Mouse (Mus musculus) lung, postnatal 10 days (tissue): Measurements from ENCODE around the gene Ebf4.

ENCODE experiments used
- DNase-seq: peaks from one replicate; pipeline ENCODE4 v3.0.0; 2021

Ebf4 gene

DNA sequence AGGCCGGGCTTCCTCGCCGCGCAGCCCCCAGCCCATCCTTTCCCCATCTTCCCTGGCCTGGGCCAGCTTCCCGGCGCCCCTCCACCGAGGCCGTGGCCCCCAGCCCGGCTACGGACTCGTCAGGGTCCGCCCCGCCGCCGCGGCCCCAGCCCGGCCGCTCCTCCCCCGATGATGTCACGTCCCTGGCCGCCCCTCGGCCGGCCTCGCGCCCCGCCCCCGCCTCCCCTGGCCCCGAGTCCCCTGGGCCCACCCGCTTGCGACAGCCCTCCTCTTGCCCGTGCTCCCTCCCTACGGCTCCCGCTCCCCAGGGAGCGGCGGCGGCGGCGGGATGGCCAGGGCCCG lies at the start of gene Ebf4:
TSS of gene Ebf4 (plus strand) at position 234 of the 342 bp plus-strand sequence.
- peak; percentile 70 for DNase-seq

DNA sequence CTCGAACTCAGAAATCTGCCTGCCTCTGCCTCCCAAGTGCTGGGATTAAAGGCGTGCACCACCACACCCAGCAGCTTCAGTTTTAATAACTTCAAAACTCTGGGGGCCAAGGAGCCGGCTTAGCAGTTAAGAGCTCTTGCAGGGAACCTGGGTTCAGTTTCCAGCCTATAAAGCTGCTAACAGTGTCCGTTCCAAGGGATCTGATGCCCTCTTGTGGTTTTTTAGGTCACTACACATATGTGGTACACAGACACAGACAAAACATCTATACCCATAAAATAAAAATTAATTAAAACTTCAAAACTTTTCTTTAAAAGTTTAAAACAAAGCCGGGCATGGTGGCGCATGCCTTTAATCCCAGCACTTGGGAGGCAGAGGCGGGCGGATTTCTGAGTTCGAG lies 48.1 kb upstream of the Ebf4 start:
- peak; percentile 54 for DNase-seq

DNA sequence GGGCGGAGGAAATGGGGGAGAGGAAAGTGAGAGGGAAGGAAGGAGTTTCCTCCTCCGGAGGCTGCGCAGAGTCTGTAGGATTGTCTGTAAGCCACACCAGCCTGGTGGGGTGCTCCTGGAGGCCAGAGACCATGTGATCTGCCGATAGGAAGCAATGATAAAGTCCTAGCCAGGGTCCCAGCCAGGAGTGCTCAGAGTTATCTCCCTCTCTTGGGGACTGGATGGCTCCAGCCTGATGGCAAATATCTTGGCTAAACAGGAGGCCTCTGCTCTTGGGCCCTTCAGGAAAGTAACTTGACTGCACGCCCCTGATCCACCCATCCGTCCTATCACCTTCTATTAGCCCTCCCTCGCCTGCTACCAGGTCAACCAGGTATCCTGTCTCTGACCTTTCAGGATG lies 46.7 kb upstream of the Ebf4 start:
- no peak for DNase-seq

DNA sequence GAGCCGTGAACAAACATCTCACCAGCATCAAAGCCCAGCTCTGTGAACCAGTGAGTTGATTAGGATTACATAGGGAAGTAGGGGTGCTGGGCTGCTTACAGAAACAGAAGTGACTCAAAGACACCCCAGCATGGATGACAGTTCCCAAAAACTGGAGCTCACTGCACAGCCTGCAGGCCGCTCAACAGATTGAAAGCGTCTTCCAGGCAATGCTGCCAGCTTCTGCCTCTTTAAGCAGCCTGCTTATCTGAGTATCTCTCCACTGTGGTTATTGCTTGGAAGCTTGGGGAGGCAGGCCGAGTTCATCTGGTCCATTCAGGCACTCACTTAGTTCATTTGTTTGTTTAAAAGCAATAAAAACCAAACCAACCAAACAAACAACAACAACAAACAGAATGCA lies 38.2 kb upstream of the Ebf4 start:
- no peak for DNase-seq

DNA sequence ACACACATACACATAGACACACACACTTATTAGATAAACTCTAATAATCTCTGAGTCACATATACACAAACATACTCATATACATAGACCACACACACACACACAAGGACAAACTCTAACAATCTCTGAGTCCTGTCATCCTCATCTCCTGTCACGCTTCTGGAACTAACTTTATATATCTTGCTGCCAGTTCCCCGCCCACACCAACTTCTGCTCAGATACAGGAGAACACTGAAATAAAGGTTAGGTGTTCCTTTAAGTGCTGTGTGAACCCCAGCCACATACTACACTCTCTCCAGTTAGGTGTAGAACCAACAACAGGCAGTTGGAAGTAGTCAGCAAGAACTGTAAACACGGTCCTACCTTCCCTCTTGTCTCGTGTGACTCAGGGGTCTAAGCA lies 34.1 kb upstream of the Ebf4 start:
- DNase-seq: no peak

DNA sequence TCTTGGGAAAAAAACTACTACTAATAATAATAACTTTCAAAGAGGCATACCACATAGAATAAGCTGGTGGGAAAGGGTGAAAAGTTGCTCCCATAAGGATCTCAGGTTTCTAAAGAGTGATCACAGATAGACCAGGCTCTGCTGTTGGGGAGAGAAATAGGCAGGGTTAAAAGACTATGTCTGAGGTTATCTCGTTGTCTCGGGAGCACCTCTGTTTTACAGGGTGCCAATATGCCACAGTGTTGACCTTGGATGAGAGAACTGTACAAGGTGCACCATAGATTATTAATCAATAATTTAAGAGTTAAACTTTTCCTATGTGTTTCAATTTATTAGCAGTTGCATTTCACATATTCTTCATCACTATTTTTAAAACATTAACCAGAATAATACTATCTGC lies 33.1 kb upstream of the Ebf4 start:
- DNase-seq: no peak

DNA sequence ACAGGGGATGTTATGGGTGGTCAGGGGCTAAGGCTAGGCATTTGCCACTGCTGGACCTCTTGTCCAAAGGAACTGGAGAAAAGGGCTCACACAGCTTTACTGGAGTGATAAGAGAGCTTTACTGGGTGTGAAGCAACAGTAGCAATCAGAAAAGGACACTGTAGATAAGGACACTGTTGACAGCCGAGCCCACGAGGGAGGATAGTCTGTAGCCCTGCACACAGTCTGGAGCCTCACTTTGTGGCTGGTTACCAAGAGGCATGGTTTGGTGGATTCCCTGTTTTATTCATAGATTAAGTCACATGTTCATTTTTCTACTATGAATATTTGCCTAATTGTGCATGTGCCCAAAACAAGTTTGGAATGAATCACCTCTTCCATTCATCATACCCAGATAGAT lies 32.6 kb upstream of the Ebf4 start:
- no peak for DNase-seq

DNA sequence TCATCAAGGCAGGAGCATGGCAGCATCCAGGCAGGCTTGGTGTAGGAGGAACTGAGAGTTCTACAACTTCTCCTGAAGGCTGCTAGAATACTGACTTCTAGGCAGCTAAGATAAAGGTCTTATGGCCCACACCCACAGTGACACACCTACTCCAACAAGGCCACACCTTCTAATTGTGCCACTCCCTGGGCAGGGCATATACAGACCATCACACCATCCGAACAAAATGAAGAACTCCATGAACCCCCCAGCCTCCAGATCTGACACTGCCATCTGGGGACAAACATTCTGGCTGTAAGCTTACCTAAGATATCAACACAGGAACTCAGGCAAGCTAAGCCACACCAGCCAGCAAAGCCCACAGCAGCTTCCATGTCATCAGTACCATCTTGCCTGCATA lies 29.4 kb upstream of the Ebf4 start:
- DNase-seq: no peak

DNA sequence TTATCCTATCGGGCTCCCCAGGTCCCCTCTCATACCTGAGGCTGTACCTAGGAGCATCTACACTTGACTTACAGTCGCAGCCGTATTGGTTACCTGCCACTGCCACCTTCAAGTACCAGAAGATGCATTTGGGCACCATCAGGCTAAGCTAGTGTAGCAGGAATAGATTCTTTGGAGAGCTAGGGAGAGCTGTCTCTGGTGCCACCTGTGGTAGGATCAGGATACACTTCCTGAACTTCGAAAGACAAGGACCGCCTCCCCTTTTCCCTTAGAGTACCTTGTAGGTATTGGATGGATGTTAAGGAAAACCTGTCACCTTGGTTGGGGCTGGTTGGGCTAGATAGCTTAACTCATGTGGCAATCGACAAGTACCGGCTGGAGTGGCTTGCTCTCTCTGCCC lies 26.9 kb upstream of the Ebf4 start:
- DNase-seq: no peak

DNA sequence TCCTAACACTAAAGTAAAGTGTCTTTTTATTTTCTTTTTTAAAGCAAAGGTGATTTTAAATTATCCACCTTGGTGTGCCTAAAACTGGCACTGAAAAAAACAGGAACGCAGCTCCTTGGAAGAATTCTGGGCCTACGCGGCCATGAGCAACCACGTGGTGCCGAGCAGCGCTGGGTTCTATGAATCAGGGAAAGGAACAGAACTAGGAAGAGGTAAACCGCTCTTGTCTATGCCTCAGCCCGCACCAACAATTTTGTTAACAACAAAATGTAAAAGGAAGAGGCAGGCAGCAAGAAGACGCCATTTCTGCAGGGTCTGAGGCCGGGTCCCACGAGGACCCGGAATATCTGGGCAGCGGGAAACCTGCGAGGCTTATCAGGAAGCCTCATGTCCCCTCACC lies 21.2 kb upstream of the Ebf4 start:
- DNase-seq: no peak

DNA sequence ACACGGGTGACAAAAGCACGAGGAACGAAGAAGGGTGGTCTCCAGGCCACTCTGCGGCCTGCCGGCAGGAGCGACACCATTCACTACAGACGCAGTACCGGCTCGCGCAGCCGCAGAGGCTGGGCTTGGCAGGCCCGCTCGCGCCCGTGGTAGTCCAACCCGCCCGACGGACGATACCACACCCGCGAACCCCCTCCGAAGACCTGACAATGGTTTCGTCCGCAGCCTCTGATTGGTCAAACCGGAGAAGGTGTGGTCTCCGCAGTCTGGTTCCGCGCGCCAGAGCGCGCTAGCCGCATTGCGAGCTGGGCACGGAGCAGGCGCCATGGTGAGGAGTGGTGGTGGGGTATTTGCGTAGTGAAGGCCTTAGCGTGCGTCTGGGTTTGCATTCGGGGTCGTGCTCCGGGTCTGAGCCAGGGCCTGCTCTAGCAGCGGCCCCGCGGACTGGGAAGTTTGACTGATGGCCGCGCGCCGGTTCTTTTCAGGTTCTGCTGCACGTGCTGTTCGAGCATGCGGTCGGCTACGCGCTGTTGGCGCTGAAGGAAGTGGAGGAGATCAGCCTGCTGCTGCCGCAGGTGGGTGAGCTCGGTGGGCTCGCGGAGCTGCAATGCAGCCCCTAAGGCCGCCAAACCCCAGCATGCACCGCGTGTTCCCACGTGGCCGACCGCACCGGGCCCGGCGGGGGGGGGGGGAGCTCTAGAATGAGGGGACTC lies 20.7 kb upstream of the Ebf4 start, which contains the start of gene Nop56:
TSS of gene Nop56 (plus strand) at position 282 of the 713 bp plus-strand sequence.
- peak; percentile 99 for DNase-seq

DNA sequence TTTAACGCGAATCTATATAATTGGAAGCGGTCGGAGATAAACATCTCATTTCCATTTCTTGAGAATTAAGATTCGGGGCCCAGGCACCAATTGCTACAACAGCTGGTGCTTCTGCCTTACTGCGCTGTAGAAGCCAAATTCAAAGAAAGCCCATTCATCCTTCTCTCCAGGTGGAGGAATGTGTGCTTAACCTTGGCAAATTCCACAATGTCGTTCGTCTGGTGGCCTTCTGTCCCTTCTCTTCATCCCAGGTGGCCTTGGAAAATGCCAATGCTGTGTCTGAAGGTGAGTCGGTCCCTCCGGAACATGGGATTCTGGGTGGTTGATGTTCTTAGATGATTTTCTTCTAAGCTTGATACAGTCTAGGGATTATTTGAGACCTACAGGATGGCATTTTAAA lies 20.1 kb upstream of the Ebf4 start:
- no peak for DNase-seq

DNA sequence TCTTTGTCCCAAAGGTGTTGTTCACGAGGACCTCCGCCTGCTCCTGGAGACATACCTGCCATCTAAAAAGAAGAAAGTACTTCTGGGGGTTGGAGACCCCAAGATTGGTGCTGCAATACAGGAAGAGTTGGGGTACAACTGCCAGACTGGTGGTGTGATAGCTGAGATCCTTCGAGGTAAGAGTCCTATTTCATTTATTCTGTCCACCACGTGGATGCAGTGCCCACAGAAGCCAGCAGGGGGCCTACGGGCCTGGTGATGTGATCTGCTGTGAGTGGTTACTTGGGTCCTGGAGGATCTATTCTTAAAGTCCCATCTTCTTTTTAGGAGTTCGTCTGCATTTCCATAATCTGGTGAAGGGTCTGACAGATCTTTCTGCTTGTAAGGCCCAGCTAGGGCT lies 19.3 kb upstream of the Ebf4 start:
- peak; percentile 66 for DNase-seq

DNA sequence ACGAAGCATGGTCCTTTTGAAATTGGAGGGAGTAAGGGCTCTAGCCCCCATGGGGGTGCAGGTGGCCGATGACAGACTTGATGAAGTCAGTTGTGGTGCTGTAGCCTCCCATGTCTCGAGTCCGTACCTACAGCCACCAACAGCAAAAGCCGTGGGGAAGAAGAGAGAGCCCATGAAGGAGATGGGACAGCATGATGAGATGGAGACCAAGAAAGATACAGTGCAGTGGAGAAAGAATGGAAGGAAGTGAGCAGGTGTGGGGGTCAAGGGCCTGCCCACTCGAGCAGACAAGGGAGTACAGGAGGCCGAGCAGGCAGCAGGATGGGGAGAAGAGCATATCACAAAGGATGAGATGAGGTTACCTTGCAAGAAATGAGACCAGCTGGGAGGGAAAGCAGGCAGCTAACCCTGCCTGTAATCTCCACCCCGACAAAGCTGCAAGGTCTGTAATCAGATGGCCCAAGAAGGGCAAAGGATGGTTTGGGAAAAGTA lies 15.3 kb upstream of the Ebf4 start:
- no peak for DNase-seq

DNA sequence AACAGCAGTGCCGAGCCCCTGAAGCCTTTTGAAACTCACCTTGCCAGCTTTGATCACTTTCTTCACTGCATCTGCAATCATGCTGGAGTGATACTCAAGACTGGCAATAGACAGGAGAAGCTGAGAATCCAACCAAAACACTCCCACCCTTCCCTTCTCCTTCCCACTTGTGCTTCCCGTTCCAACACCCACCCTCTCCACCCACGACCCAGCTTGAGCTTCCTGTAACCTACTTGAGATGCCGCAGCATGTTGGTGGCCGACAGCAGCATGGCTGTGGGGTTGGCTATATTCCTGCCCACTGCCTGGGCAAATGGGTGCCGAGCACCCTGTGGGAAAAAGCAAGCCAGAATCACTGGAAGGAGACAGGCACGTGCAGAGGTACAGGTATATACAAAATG lies 14.7 kb upstream of the Ebf4 start:
- DNase-seq: no peak

DNA sequence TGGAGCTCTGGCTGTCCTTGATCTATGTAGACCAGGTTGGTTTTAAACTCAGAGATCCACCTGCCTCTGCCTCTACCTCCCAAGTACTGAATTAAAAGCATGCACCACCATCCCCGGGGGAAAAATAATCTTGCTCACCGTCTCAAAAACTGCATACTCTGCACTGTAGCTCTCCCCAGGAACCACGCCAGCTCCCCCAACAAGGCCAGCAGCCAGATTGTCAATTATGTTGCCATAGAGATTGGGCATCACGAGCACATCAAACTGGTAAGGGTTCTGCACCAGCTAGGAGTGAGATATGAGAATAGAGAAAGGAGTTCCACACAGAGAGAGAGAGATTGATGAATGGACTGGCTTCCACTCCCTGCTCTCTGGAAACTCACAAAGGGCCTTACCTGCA lies 14.2 kb upstream of the Ebf4 start:
- DNase-seq: no peak

DNA sequence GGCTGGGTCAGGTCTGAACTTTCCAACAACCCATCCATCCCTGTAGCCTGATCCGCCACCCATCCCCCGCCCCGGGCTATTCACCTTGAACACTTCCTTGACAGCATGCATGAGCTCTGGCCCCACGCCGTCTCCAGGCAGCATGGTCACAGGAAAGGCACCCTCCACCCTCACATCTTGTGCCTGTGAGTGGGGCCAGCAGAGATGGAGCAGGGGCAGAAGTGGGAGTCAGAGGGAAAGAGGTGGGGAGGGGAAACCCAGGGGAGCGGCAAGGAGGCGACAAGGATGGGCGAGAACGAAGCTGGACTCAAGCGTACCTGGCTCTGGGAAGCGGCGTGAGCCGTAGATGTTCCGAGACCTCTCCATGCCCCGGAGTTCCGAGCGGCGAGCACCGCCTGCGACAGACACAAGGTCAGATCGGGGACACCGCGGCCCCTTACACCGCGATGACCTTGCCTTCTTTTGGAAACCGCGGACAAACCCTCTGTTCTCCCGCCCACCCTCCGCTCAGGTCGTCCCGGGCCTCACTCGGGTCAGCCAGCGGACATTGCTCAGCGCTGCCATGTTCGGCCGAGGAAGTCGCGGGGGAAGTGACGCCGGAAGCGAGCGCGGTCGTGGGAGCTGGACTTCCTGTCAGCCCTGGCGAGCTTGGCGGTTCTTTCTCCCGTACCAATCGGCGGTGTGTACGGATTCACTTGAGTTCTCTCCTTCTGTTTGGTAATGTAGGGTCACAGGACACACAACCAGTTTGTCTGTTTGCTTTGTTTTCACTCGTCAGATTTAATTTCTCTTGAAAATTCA lies 10.9 kb upstream of the Ebf4 start, which contains the start of gene Idh3b:
TSS of gene Idh3b (minus strand) at position 694 of the 801 bp plus-strand sequence.
- peak; percentile 92 for DNase-seq

DNA sequence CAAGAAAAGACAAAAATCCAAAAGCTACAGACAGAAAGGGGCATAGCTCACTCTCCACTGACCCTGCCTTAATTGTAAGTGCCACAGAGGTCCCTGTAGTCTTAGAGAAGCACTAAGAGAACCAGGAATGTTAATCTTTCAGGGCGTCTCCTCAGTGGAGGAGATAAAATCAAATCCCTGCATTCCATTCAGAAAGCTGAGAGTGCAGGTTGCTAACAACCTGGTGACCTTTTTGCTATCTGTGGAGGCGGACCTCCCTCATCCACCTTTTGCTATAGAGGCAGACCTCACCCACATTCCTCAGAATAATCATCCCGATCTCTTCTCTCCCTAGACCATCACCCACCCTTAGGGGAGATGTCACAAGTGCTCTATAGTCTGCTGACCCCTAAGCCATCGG lies 5.9 kb upstream of the Ebf4 start:
- DNase-seq: no peak

DNA sequence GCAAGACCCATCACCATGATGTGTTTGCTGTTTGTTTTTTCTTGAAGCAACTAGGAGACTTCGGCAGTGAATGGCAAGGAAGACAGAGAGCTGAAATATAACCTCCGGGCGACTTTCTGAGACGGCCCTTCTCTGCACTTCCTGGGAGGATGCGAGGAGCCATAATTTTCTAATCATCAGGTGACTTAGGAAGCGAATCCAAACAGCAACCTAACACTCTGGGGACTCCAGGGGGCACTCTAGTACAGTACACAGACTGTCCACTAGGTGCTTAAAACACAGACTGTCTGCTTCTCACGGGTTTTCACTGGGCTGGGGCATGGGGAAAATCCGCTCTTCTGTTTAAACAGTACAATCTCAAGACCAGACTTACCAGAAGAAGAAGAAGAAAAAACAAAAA lies 3.5 kb upstream of the Ebf4 start:
- peak; percentile 86 for DNase-seq

DNA sequence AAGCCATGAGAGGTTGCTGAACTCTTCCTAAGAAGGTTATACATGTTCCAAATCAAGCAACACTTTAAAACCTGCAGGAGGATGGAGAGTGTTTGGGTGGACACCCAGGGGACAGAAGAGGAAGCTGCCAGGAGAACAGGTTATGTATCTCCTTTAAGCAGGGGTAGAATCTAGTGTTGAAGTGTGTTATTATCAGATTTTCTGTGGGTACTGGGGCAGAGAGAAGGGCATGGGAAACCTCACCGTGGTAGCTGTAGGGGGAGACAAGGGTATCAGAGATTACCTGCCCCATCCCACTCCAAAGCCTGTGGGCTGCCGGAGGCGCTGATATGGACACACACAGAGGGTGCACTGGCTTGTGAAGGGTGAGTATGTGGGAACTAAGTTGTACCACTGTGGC lies 2.0 kb upstream of the Ebf4 start:
- DNase-seq: no peak

DNA sequence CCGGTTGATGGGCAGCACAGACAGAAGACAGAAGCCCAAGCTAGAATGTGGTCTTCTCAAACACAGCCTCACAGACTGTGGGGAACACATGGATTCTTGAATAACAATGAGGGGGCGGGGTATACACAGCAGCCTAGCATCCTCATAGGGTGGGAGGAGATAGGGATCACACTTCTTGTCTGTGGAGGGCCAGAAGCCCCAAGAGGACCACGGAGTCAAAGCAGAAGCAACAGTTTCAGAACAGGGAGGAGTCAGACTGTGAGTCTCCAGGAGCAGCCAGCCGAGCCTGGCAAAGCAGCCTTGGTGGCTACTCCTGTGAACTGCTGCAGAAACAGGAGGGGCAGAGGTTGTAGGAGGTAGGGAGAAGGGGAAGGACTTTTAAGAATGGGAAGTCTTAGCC lies 1.5 kb upstream of the Ebf4 start:
- peak; percentile 15 for DNase-seq

DNA sequence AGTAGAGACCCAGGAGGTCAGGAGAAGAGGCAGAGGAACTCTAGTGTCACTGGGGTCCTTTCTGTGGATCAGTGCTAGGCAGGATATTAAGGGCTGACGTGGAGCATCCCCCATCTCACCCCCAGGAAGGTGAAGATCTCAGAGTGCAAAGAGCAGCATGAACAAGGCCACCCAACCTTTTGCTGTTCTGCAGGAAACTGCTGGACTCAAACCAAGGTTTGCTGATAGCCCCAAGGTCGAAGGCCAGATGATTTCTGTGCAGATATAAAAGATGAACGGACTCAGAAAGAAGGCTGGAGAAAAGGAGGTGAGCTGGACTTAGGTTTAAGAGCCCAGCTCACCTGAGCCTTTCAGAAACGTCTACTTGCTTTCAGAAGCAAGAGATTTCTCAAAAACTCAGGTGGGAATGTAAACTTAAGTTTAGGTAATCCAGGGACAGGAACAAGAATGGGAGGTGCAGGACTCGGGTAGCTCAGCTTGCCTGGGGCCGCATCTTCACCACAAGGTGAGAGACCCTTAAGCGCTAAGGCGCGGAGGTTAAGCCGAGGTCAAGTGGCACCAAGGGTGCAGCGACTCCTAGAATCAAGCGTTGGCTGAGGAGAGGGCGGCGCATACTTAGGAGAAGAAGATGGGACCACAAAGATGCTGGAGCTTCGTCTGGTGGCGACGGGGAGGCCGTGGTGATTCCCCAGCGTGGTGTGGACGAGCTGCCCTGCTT lies 592 bp upstream of the Ebf4 start:
- DNase-seq: no peak

DNA sequence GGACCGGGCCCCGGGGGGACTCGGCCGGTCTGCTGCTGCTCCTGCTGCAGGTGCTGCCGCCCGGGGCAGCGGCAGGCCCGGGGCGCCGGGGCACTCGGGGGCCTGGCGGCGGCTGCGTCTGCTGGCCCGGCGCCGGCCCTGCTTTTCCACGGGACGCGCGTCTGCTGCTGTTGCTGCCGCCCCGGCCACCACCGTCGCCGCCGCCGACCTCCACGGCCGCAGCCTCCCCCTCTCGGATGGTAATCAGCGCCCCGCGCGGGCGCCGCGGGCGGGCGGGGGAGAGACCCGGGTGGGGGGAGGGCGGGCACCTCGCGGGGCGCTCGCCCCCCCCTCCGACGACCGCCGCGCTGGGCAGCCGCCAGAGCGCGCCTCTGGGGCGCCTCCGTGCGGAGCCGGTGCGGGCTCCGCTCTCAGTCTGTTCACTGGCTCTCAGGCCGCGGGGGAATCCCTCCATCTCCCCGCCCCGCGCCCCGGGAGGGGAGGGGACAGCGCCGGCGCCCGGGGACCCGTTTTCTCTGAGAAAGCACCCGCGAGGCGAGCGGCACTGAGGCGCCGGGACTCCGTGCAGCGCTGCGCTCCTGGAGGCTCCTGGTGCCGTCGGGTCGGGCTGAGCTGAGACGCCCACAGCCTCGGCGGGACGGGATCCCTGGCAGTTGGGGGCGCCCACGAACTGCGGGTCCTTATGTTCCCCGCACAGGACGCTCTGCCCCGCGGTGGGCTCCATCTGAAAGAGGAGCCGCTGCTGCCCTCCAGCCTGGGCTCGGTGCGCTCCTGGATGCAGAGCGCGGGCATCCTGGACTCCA lies 563 bp downstream of the Ebf4 start:
- peak; percentile 65 for DNase-seq
